Mouse (Mus musculus) hindbrain, embryonic 15.5 days (tissue): ENCODE results near the gene Jchain. TPM values are rescaled to one million over a fixed set of nuclear protein-coding genes. Genes with fewer than 3 reads are reported as not detected.
"Not testable (repeated sequence)": the region's sequence is repeated elsewhere in the genome, so short reads cannot be mapped to it uniquely, and the experiment has no call there.

ENCODE experiments used
- ATAC-seq: fragments of 200-750 bp; cut with Nextera tagmentation; 2 replicates; pipeline ENCODE4 v1.8.0; 2017; ENCODE audit warnings: low read depth, moderate number of reproducible peaks, moderate TSS enrichment; ENCODE audit not compliant: low FRiP score
- H3K27ac ChIP-seq: fragments of 300-500 bp; sonication (generic); replicated peaks from 2 replicates; pipeline ENCODE4 v1.5.1; 2015; ENCODE audit warnings: mild to moderate bottlenecking, inconsistent platforms
- H3K27me3 ChIP-seq: fragments of 300-500 bp; sonication (generic); 2 replicates; pipeline ENCODE4 v1.6.1; 2015; ENCODE audit warnings: control low read depth, inconsistent platforms
- H3K36me3 ChIP-seq: fragments of 300-500 bp; sonication (generic); 2 replicates; pipeline ENCODE4 v1.6.1; 2015; ENCODE audit warnings: control low read depth, inconsistent platforms
- H3K4me1 ChIP-seq: fragments of 300-500 bp; sonication (generic); replicated peaks from 2 replicates; pipeline ENCODE4 v1.6.1; 2015; ENCODE audit warnings: control low read depth, inconsistent platforms
- H3K4me2 ChIP-seq: fragments of 300-500 bp; sonication (generic); 2 replicates; pipeline ENCODE4 v1.6.1; 2015; ENCODE audit warnings: moderate library complexity, mild to moderate bottlenecking, inconsistent platforms
- H3K4me3 ChIP-seq: fragments of 300-500 bp; sonication (generic); 2 replicates; pipeline ENCODE4 v1.5.1; 2015; ENCODE audit warnings: mild to moderate bottlenecking, inconsistent platforms
- H3K9ac ChIP-seq: fragments of 300-500 bp; sonication (generic); 2 replicates; pipeline ENCODE4 v1.6.1; 2015; ENCODE audit warnings: inconsistent platforms
- H3K9me3 ChIP-seq: fragments of 300-500 bp; sonication (generic); 2 replicates; pipeline ENCODE4 v1.6.1; 2016; ENCODE audit warnings: control low read depth, inconsistent platforms
- WGBS: fragments of 180-500 bp; shearing (Covaris S2); methylation state at CpG from one replicate; pipeline ENCODE4 v1.1.7; 2015; 5-methylcytosine and 5-hydroxymethylcytosine counted together
- polyA plus RNA-seq: library from polyadenylated mRNA; unstranded; fragments of >200 nt; fragmentation: Nextera tagmentation; extraction: Ambion mirVana; gene quantifications from 2 replicates; pipeline ENCODE4 v1.2.1, GENCODE M21; 2015

Jchain gene
- polyA plus RNA-seq, 1 experiment from 2014 or later = 0.30 TPM

DNA sequence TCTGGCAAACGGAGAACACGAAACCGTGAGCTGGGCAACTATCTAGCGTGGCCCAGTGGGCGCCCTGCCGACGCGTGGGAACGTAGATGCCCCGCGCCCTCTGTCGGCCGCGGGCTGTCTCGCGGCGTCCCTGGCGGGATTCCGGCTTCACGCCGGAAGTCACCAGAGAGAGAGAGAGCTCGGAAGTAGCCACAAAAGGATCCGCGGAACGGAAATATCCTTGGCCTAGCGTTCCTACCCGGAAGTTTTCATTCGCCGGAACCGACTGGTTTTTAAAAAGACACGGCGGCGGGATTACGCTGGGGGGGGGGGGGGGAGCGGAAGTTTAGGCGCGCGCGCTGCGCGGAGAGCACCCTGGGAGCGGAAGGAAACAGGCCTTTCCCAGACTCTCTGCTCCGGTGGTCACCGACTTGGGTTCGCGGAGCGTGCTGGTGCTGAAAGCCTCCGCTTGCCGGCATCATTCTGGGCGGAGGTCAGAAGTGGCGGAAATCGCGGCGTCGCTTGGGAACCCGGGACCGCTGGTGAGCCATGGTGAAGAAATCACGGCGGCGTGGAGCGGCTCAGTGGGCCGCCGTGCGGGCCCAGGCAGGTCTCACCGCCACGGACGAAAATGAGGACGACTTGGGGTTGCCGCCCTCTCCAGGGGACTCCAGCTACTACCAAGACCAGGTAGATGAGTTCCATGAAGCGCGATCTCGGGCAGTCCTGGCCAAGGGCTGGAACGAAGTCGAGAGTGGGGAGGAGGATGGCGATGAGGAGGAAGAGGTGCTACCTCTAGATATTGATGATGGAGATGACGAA lies 26.6 kb upstream of the Jchain start, which contains the start of gene Utp3:
Gene Utp3 (plus strand): TSS at position 377 of the 801 bp plus-strand sequence.
- Histone ChIP-seq H3K9ac (peak within 1 kb of the TSS; percentile 90), H3K4me1 (peaks cover 25% of the 10 kb centered on the region), H3K4me3 (peak within 1 kb of the TSS; percentile 85), H3K9me3 (no peaks in the 10 kb centered on the region), H3K27me3 (no peaks in the 10 kb centered on the region), H3K36me3 (no peaks in the 10 kb centered on the region), H3K4me2 (peak within 1 kb of the TSS; percentile 74), H3K27ac (peak within 1 kb of the TSS; percentile 89)
- ATAC-seq = peak; percentile 97
- WGBS = under 1% methylated on average over 76 of the region's 76 CpGs

DNA sequence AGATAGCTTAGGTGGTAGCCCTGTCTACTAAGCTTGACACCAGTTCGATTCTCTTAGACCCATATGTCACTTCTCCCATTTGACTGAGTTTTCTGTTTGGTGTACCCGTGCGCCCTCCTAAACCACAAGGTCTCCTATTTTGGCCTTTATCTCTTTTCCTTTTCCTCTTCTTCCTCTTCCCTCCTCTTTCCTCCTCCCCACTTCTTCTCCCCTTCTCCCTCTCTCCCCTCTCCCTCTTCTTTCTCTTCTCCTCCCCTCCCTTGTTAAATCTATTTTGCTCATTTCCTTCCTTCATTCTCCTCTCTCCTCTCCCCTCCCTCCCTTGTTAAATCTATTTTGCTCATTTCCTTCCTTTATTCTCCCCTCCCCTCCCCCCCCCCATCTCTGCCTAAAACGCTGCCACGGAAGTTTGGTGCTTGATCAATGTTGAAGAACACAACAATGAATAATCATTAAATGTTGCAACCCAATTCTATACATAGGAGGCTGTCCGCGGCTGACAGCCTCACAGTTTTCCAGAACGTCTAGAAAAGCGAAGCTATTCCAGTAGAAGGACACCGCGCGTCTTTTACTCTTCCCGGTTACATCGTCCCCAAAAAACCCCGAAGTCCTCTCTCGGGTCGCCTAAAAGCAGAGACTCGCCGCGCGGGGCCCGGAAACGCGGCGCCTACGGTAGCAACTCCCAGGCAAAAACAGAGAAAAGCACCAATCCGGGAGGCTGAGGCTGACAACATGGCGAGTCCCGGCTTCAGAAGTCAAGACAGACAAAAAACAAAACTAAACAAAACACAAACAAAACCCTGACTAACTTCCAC lies 25.8 kb upstream of the Jchain start:
- no peaks in the 10 kb centered on the region for H3K9me3 ChIP-seq
- H3K4me1 ChIP-seq = peaks cover 25% of the 10 kb centered on the region
- peak overlapping the region; percentile 62 for H3K4me2 ChIP-seq
- 8% methylated on average over 29 of the region's 29 CpGs for WGBS
- H3K4me3 ChIP-seq = peak overlapping the region; percentile 85
- H3K36me3 ChIP-seq = no peaks in the 10 kb centered on the region
- H3K27ac ChIP-seq = peak overlapping the region; percentile 88
- no peaks in the 10 kb centered on the region for H3K27me3 ChIP-seq
- peak overlapping the region; percentile 72 for H3K9ac ChIP-seq
- peak; percentile 78 for ATAC-seq

DNA sequence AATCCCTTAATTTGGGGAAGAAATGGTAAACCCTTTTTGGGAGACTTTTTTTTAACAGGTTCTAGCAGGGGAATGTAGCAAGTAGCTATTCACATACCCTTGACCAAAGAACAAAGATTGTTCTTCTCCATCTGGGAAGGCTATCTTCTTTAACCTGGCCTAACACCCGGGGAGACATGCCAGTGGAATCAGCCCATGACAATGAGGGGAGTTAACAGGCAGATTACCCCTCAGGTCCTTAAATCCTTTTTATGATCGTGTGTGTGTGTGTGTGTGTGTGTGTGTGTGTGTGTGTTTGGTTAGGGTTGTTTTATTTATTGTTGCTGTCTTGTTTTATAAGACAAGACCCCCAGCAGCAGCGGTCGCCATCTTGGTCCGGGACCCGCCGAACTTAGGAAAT lies 17.8 kb upstream of the Jchain start:
- no peak overlapping the region for H3K27ac ChIP-seq
- no peaks in the 10 kb centered on the region for H3K36me3 ChIP-seq
- no peak overlapping the region for H3K4me2 ChIP-seq
- H3K9me3 ChIP-seq = no peaks in the 10 kb centered on the region
- no peak overlapping the region for H3K9ac ChIP-seq
- H3K4me1 ChIP-seq = no peaks in the 10 kb centered on the region
- WGBS = 90% methylated on average over 7 of the region's 7 CpGs
- no peak overlapping the region for H3K4me3 ChIP-seq
- no peak for ATAC-seq
- no peaks in the 10 kb centered on the region for H3K27me3 ChIP-seq

DNA sequence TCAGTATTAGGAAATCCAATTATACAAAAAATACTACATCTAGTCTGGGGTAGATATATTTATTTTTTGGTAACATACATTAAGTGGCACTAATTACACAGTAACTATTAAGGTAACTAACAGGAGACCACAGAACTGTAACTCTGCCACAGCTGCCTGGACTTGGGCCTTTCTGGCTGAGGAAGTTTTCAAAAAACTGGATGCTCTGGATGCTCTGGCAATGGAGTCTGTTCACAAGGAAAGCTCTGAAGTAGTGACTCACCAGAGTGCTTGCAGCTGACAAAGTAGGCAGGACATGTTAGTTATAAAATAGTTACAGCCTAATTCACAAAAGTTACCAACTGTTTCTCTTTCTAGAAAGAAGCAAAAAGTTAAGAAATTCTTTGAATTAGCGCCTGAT lies 16.7 kb upstream of the Jchain start:
- not testable (repeated sequence) for H3K36me3 ChIP-seq, H3K9ac ChIP-seq, H3K4me3 ChIP-seq, H3K9me3 ChIP-seq, H3K4me2 ChIP-seq, H3K4me1 ChIP-seq, H3K27ac ChIP-seq, ATAC-seq, H3K27me3 ChIP-seq
- WGBS = 93% methylated on average over 1 of the region's 1 CpGs

DNA sequence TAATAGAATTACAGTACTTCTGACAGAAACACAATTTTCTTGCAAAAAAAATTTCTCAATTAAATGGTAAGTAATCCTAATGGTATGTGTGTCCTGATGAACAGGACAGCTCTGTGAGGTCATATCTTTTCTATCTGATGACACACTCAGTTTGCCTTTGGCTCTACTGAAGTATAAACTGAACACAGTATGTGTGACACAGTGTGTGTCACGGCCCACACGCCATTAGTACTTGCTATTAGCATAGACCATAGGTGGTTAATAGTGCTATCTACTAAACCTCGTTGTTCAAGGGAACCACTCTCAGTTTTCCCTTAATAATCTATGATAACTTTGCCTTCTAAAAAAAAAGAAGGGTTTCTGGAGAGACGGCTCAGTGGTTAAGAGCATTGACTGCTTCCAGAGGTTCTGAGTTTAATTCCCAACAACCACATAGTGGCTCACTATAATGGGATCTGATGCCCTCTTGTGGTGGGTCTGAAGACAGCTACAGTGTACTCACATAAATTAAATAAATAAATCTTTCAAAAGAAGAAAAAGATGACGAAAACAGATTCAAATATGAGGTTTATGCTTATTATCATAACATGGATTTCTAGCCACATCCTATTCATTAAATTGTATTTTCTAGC lies 15.1 kb upstream of the Jchain start:
- Histone ChIP-seq H3K9ac (no peak overlapping the region), H3K4me2 (no peak overlapping the region), H3K36me3 (no peaks in the 10 kb centered on the region), H3K4me3 (no peak overlapping the region), H3K27me3 (no peaks in the 10 kb centered on the region), H3K4me1 (no peaks in the 10 kb centered on the region), H3K27ac (no peak overlapping the region), H3K9me3 (no peaks in the 10 kb centered on the region)
- WGBS = 58% methylated on average over 5 of the region's 5 CpGs
- ATAC-seq = 0 out of 2 replicates have a peak, but pooled peaks have one; percentile 69

DNA sequence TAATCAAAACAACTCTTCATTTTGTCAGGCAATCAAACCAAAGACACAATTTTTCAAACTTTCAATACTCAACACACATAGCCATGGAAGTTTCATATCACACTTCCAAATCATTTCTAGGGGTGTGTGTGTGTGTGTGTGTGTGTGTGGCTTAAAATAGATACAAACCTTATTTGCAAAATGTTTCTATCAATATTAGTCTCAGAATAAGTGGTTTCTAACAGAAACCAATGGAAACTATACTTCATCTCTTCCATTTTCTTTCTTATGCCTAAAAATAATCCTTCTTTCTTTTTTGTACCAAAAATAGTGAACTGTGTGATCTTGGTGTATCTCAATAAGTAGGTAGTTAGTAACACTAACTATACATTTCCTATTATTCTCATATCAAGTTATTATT lies 13.2 kb upstream of the Jchain start:
- Histone ChIP-seq H3K4me3 (no peak overlapping the region), H3K4me2 (no peak overlapping the region), H3K27me3 (no peaks in the 10 kb centered on the region), H3K9ac (no peak overlapping the region), H3K36me3 (no peaks in the 10 kb centered on the region), H3K9me3 (no peaks in the 10 kb centered on the region), H3K27ac (no peak overlapping the region), H3K4me1 (no peaks in the 10 kb centered on the region)
- no peak for ATAC-seq

DNA sequence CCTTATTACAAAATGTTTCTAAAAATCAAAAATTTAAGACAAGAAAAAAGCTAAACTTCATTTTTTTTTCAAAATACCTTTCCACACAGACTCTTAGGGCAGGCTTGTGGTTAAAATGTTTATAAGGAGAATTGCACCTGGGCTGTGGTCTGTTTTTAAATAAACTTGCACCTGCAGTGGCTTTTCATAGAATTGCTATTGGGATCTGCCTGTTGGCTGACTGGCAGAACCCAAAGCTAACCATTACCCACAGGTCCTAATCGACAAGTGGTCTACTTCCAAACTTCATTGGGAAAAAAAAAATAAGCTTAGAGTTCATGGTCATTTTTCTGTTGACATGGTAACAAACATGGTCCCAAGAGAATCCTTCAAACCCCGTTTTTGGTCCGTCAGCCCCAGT lies 7.0 kb upstream of the Jchain start:
- Histone ChIP-seq H3K4me1 (no peaks in the 10 kb centered on the region), H3K27me3 (no peaks in the 10 kb centered on the region), H3K4me3 (no peak overlapping the region), H3K9ac (no peak overlapping the region), H3K27ac (no peak overlapping the region), H3K9me3 (no peaks in the 10 kb centered on the region), H3K36me3 (no peaks in the 10 kb centered on the region), H3K4me2 (no peak overlapping the region)
- WGBS = 67% methylated on average over 3 of the region's 3 CpGs
- ATAC-seq = no peak

DNA sequence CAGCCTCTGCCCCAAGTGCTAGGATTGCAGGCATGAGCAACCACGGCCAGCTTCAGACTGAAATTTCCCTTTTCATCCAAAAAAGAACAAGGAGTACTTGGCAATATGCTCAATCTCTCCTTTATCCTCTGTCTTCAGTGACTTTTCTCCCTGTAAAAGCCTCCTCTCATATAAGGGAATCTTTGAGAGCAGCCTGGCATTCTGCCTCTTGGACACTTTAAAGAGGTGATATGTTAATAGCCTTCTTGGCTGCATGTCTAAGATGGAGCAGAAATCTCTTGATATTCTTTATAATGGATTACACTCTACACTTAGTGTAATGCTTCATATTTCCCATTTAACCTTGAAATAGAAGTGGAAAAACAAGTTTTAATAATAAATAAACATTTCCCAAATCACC lies 3.2 kb upstream of the Jchain start:
- Histone ChIP-seq H3K4me1 (no peaks in the 10 kb centered on the region), H3K27ac (no peak overlapping the region), H3K27me3 (no peaks in the 10 kb centered on the region), H3K4me2 (no peak overlapping the region), H3K9me3 (no peaks in the 10 kb centered on the region), H3K4me3 (no peak overlapping the region), H3K36me3 (no peaks in the 10 kb centered on the region), H3K9ac (no peak overlapping the region)
- no peak for ATAC-seq
- WGBS = 58% methylated on average over 1 of the region's 1 CpGs

DNA sequence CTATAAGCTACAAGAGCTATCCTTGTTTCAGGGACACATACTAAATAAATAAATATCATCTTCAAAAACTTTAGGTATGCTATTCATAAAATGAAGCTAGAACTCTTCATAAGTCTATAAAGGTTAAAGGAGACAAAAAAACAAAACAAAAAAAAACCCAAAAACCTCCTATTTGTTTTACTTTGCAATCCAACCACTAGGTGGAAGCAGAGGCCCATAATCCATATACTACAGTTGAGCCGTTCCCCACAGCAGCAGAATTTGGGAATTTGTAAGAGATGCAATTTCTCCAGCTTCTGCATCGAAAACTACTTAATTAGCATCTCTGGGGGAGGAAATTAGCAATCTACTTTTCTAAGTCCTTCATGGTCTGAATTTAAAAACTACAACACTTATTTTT lies 8.5 kb downstream of the Jchain start:
- no peaks in the 10 kb centered on the region for H3K4me1 ChIP-seq
- H3K9ac ChIP-seq = no peak overlapping the region
- H3K36me3 ChIP-seq = no peaks in the 10 kb centered on the region
- 4% methylated on average over 2 of the region's 2 CpGs for WGBS
- H3K4me3 ChIP-seq = no peak overlapping the region
- ATAC-seq = peak; percentile 69; the same call in 1 of the 2 replicates
- no peak overlapping the region for H3K27ac ChIP-seq
- H3K4me2 ChIP-seq = no peak overlapping the region
- no peaks in the 10 kb centered on the region for H3K9me3 ChIP-seq
- no peaks in the 10 kb centered on the region for H3K27me3 ChIP-seq

DNA sequence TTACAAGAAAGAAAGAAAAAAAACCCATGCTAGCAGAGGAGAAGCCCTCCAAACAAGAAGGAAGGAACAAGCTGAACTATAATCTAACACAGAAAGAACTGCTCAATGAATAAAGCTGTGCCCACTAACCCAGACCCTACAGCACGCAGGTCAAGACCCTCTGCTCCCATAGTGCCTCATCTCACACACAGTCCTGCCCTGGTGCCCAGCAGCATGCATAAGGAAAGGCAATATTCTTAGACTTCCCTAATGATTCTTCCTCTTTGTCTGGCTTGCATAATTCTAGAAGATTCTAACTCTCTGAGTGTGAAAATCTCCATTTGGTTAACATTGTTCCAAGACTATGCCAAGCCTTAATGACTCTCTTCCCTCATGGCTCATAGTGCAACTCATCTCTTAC lies 18.7 kb downstream of the Jchain start:
- Histone ChIP-seq H3K4me3 (no peak overlapping the region), H3K27ac (no peak overlapping the region), H3K4me2 (no peak overlapping the region), H3K4me1 (no peaks in the 10 kb centered on the region), H3K9me3 (no peaks in the 10 kb centered on the region), H3K27me3 (no peaks in the 10 kb centered on the region), H3K36me3 (no peaks in the 10 kb centered on the region), H3K9ac (no peak overlapping the region)
- 88% methylated on average over 1 of the region's 1 CpGs for WGBS
- no peak for ATAC-seq

DNA sequence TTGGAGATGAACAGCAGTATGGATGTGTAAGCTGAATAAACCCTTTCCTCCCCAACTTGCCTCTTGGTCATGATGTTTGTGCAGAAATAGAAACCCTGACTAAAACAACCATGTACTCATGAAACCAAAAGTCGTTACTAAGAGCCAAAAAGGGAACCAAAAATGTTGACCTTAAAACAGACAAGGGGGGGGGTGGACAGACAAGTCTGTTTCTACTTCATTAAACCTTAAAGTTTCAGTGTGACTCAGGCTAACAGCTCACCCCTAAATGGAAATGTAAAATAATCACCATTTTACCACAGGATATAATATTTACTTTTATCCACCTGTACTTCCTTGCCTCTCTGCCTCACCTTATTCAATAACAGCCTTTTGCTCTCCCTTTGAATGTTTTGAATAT lies 19.1 kb downstream of the Jchain start:
- Histone ChIP-seq H3K27ac (no peak overlapping the region), H3K4me3 (no peak overlapping the region), H3K4me1 (no peaks in the 10 kb centered on the region), H3K4me2 (no peak overlapping the region), H3K27me3 (no peaks in the 10 kb centered on the region), H3K36me3 (no peaks in the 10 kb centered on the region), H3K9ac (no peak overlapping the region), H3K9me3 (no peaks in the 10 kb centered on the region)
- WGBS = 67% methylated on average over 1 of the region's 1 CpGs
- no peak for ATAC-seq

DNA sequence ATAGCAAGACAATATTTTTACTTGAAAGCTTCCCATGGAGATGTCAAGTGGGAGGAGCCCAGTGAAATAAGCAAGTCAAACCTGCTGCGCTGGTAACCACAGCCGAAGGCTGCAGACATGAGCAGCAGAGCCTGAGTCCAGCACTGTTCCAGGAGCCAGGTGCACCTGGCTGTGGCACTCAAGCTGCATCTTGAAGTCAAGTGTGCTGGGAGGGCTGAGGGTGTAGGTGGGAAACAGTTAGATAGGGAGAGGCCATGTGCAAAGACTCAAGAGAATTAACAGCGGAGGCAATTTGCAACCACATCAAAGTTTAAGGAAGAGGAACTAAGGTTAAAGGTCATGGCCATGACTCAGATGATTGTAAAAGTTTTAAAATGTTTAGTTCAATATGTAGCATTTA lies 27.9 kb downstream of the Jchain start:
- 91% methylated on average over 3 of the region's 3 CpGs for WGBS
- Histone ChIP-seq H3K4me1 (no peaks in the 10 kb centered on the region), H3K9me3 (no peaks in the 10 kb centered on the region), H3K4me2 (no peak overlapping the region), H3K9ac (no peak overlapping the region), H3K36me3 (no peaks in the 10 kb centered on the region), H3K4me3 (no peak overlapping the region), H3K27ac (no peak overlapping the region), H3K27me3 (no peaks in the 10 kb centered on the region)
- no peak for ATAC-seq
